Mouse (Mus musculus) myocyte (in vitro differentiated cells): ENCODE results near the gene Surf6. TPM values are rescaled to one million over a fixed set of nuclear protein-coding genes. Genes with fewer than 3 reads are reported as not detected.

Experiments
- H3K27me3 ChIP-seq: one replicate; pipeline ENCODE4 v1.6.1; 2011; ENCODE audit not compliant: control insufficient read depth, insufficient read depth, insufficient read length
- H3K36me3 ChIP-seq: one replicate; pipeline ENCODE4 v1.6.1; 2011; ENCODE audit not compliant: control insufficient read depth, insufficient read depth
- H3K4me2 ChIP-seq: one replicate; pipeline ENCODE4 v1.6.1; 2011; ENCODE audit warnings: low read depth, control low read depth
- H3K4me3 ChIP-seq: one replicate; pipeline ENCODE4 v1.5.1; 2011; ENCODE audit warnings: mild to moderate bottlenecking, control low read depth, moderate library complexity
- H3K79me2 ChIP-seq: one replicate; pipeline ENCODE4 v1.6.1; 2011; ENCODE audit not compliant: control insufficient read depth, insufficient read depth
- H3ac ChIP-seq: one replicate; pipeline ENCODE4 v1.6.1; 2011; ENCODE audit not compliant: control insufficient read depth, insufficient read length
- CEBPB ChIP-seq: IDR thresholded peaks from 2 replicates; pipeline ENCODE4 v1.6.1; 2011; ENCODE audit warnings: mild to moderate bottlenecking, moderate library complexity; ENCODE audit not compliant: poor library complexity, insufficient read depth, severe bottlenecking
- E2F4 ChIP-seq: IDR thresholded peaks from one replicate; pipeline ENCODE4 v1.6.1; 2011; ENCODE audit warnings: mild to moderate bottlenecking, control low read depth, moderate library complexity; ENCODE audit not compliant: insufficient read depth
- MAX ChIP-seq: IDR thresholded peaks from one replicate; pipeline ENCODE4 v1.6.1; 2011; ENCODE audit warnings: low read depth, mild to moderate bottlenecking, control low read depth
- MYOD1 ChIP-seq, 3 experiments: IDR thresholded peaks; one replicate each; pipeline ENCODE4 v1.6.1; 2011; ENCODE audit warnings: control low read depth in 2 of 3, low read depth in 2 of 3, mild to moderate bottlenecking in 2 of 3, moderate library complexity in 1 of 3; ENCODE audit not compliant: insufficient read length in 2 of 3, control insufficient read depth in 1 of 3
- MYOG ChIP-seq, 3 experiments: IDR thresholded peaks; one replicate each; pipeline ENCODE4 v1.6.1; 2011; ENCODE audit warnings: control low read depth in 2 of 3, low read depth in 2 of 3, mild to moderate bottlenecking in 2 of 3; ENCODE audit not compliant: insufficient read length in 2 of 3, control insufficient read depth in 1 of 3, insufficient read depth in 1 of 3
- POLR2A ChIP-seq: IDR thresholded peaks from one replicate; pipeline ENCODE4 v1.6.1; 2011; ENCODE audit warnings: low read depth, mild to moderate bottlenecking, control low read depth, moderate library complexity; ENCODE audit not compliant: insufficient read length
- POLR2AphosphoS2 ChIP-seq: IDR thresholded peaks from one replicate; pipeline ENCODE4 v1.6.1; 2011; ENCODE audit warnings: low read depth, control low read depth; ENCODE audit not compliant: insufficient read length
- REST ChIP-seq: IDR thresholded peaks from one replicate; pipeline ENCODE4 v1.6.1; 2011; ENCODE audit warnings: mild to moderate bottlenecking, control low read depth, moderate library complexity; ENCODE audit not compliant: insufficient read depth, insufficient read length
- SRF ChIP-seq: IDR thresholded peaks from one replicate; pipeline ENCODE4 v1.6.1; 2011; ENCODE audit warnings: low read depth; ENCODE audit not compliant: control insufficient read depth, insufficient read length
- TCF12 ChIP-seq: IDR thresholded peaks from one replicate; pipeline ENCODE4 v1.6.1; 2011; ENCODE audit warnings: mild to moderate bottlenecking, control low read depth; ENCODE audit not compliant: poor library complexity, insufficient read depth, severe bottlenecking
- TCF3 ChIP-seq: IDR thresholded peaks from one replicate; pipeline ENCODE4 v1.6.1; 2011; ENCODE audit warnings: low read depth, control low read depth; ENCODE audit not compliant: insufficient read length
- USF1 ChIP-seq: IDR thresholded peaks from one replicate; pipeline ENCODE4 v1.6.1; 2011; ENCODE audit warnings: low read depth, mild to moderate bottlenecking, control low read depth, moderate library complexity
- polyA plus RNA-seq: library from polyadenylated mRNA; unstranded; fragments of >200 nt; fragmentation: generic; extraction: Trizol; gene quantifications from one replicate; pipeline ENCODE4 v1.2.1, GENCODE M21; 2012; ENCODE audit warnings: missing spikeins

The Surf6 gene
- polyA plus RNA-seq, 1 experiment: 16.7 TPM

DNA sequence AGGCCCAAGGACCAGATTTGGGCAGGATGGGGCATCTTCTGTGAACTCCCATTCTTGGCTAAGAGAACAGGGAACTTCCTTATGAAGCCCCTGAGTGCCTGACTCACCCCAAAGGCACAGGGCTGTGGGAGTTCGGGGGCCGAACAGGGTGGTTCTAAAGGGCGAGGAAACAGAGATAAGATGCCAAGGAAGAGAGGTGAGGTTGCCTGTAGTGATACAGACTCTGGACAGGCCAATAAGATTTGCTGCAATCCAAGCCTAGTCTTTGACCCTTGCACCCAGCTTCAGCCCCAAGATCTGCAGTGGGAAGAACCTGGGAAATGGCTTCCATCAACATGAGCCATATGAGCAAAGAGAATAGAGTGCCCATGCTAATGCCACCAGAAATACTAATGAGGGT lies 40.6 kb upstream of the Surf6 start:
- H3K4me2 ChIP-seq: no peak overlapping the region
- H3K27me3 ChIP-seq: peaks cover 14% of the 10 kb centered on the region
- H3K4me3 ChIP-seq: no peak overlapping the region
- no peak overlapping the region for H3ac ChIP-seq
- H3K79me2 ChIP-seq: no peaks in the 10 kb centered on the region
- TF ChIP-seq POLR2AphosphoS2: no peak
- no peak for TF ChIP-seq POLR2A
- TF ChIP-seq MYOG (IDR thresholded peaks at IDR 0.05; ENCODE audit: control insufficient read depth in 1 of 3, insufficient read depth in 1 of 3, insufficient read length in 2 of 3, low read depth in 2 of 3): no peak
- TF ChIP-seq MAX: no peak
- no peak for TF ChIP-seq CEBPB
- TF ChIP-seq MYOD1 (IDR thresholded peaks at IDR 0.05; ENCODE audit: control insufficient read depth in 1 of 3, insufficient read length in 2 of 3, low read depth in 2 of 3): no peak
- TF ChIP-seq USF1: no peak
- no peak for TF ChIP-seq REST
- no peak for TF ChIP-seq TCF3
- TF ChIP-seq SRF: no peak
- no peak for TF ChIP-seq TCF12
- no peak for TF ChIP-seq E2F4
- H3K36me3 ChIP-seq: no peaks in the 10 kb centered on the region

DNA sequence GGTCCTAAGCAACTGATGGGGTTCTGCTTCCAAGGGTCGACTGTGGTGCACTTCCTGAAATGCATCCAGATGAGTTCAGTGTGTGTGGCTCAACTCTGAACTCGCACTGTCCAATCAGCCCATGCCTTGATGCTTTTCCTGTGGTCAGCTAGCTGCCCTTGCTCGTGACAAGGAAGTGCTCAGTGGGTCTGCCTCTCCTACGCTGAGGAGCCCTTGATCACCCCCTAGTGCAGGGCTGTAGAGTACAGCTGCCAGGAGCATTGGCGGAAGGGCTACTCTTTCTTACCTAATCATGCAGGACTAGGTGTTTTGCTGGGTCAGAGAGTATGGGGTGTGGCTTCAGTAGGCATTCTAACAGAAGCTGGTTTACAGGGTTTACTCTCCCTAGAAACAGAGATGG lies 38.9 kb upstream of the Surf6 start:
- Histone ChIP-seq H3K4me3 (no peak overlapping the region), H3K27me3 (peaks cover 14% of the 10 kb centered on the region), H3ac (no peak overlapping the region), H3K4me2 (no peak overlapping the region), H3K36me3 (no peaks in the 10 kb centered on the region), H3K79me2 (no peaks in the 10 kb centered on the region)
- TF ChIP-seq USF1 (no peak), POLR2A (no peak), REST (no peak), MYOD1 (IDR thresholded peaks at IDR 0.05; ENCODE audit: control insufficient read depth in 1 of 3, insufficient read length in 2 of 3, low read depth in 2 of 3) (no peak), TCF12 (no peak), MAX (no peak), MYOG (IDR thresholded peaks at IDR 0.05; ENCODE audit: control insufficient read depth in 1 of 3, insufficient read depth in 1 of 3, insufficient read length in 2 of 3, low read depth in 2 of 3) (no peak), E2F4 (no peak), TCF3 (no peak), CEBPB (no peak), POLR2AphosphoS2 (no peak), SRF (no peak)

DNA sequence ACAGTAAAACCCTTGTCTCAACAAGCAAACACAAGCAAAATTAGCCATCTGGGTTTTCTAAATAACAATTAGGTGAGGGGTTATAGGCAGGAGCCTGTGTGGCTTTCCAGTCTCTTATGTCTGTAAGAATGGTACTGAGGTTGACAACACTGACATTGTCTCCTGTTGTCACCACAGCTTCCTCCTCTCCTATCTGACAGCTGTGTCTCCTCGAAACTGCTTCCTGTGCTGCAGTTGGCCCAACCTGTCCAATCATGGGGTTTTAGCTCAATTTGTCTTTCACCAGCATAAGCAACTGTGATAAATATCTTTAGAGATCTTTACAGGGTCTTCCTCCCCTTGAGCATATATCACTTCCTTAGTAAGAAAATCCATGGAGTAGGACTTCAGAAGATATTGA lies 33.7 kb upstream of the Surf6 start:
- Histone ChIP-seq H3K4me3 (no peak overlapping the region), H3K27me3 (peaks cover 11% of the 10 kb centered on the region), H3K4me2 (no peak overlapping the region), H3K79me2 (peaks cover 11% of the 10 kb centered on the region), H3ac (no peak overlapping the region), H3K36me3 (no peaks in the 10 kb centered on the region)
- TF ChIP-seq POLR2A (no peak), REST (no peak), E2F4 (no peak), MYOG (IDR thresholded peaks at IDR 0.05; ENCODE audit: control insufficient read depth in 1 of 3, insufficient read depth in 1 of 3, insufficient read length in 2 of 3, low read depth in 2 of 3) (no peak), TCF3 (no peak), MYOD1 (IDR thresholded peaks at IDR 0.05; ENCODE audit: control insufficient read depth in 1 of 3, insufficient read length in 2 of 3, low read depth in 2 of 3) (no peak), SRF (no peak), MAX (no peak), TCF12 (no peak), CEBPB (no peak), POLR2AphosphoS2 (no peak)

DNA sequence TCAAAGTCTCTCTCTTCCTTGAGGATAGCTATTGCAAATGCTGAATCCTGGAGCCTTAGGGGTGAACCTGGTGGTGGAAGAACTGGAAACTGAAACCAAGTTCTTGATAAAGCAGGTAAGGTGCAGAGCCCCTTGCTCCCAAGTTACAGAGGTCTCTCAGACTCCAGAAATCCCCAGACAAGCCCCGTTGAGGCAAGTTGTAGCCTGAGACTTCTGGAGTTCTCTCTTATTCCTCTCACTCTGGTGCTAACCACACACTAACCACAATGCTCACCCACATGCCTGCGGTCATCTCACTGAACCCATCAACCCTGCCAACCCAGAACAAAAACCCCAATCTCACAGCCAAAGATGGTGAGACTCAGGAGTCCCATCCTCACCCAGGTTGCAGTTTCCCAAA lies 32.6 kb upstream of the Surf6 start:
- Histone ChIP-seq H3K36me3 (no peaks in the 10 kb centered on the region), H3K4me2 (peak overlapping the region; percentile 42), H3K4me3 (no peak overlapping the region), H3ac (no peak overlapping the region), H3K79me2 (peaks cover 23% of the 10 kb centered on the region), H3K27me3 (peaks cover 9% of the 10 kb centered on the region)
- TF ChIP-seq POLR2AphosphoS2: no peak
- no peak for TF ChIP-seq USF1
- TF ChIP-seq CEBPB: no peak
- no peak for TF ChIP-seq MYOD1 (IDR thresholded peaks at IDR 0.05; ENCODE audit: control insufficient read depth in 1 of 3, insufficient read length in 2 of 3, low read depth in 2 of 3)
- TF ChIP-seq REST: no peak
- no peak for TF ChIP-seq SRF
- no peak for TF ChIP-seq MYOG (IDR thresholded peaks at IDR 0.05; ENCODE audit: control insufficient read depth in 1 of 3, insufficient read depth in 1 of 3, insufficient read length in 2 of 3, low read depth in 2 of 3)
- no peak for TF ChIP-seq POLR2A
- no peak for TF ChIP-seq MAX
- no peak for TF ChIP-seq TCF12
- TF ChIP-seq TCF3: no peak
- TF ChIP-seq E2F4: no peak

DNA sequence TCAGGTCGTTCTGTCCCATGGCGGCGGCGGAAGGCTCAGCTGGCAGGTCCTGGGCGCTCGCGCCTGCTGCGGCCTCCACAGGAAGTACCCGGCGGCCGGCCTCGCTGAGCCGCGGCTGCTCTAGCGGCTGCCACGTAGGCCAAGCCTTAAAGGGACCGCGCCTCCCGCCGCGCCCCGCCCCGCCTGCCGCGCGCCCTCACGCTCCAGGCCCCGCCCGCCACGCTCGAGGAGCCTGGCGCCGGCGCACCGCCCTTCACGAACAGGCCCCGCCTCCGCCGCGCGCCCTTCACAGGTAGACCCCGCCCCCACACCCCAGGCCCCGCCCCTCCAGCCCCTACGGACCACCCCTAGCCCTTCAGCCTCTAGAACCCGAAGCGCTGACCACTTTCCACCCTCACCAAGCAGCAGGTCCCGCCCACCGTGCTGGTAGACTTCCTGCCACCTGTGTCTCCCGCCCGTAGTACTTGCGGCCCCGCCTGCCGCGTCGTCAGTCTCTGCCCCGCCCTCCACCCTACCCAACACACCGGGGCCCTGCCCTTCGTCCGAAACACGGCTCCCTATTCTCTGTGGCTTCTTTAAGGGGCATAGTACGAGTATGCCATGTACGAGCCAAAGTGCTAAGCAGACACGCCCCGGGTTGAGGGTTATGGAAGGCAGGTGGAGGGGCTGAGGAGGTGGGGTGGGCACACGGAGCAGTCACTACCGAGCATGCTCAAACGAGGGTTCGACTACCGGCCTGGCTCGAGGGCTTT lies 30.8 kb upstream of the Surf6 start, which contains the start of the genes Surf4 and Stkld1:
TSS of gene Surf4 (minus strand) at position 625 of the 752 bp plus-strand sequence.
TSS of gene Stkld1 (plus strand) at position 744 of the 752 bp plus-strand sequence.
- peak within 1 kb of the TSS; percentile 95 for H3ac ChIP-seq
- peak within 1 kb of the TSS; percentile 84 for H3K4me2 ChIP-seq
- peaks cover 7% of the 10 kb centered on the region for H3K36me3 ChIP-seq
- peak; percentile 90 for TF ChIP-seq POLR2AphosphoS2
- no peak for TF ChIP-seq TCF12
- no peak for TF ChIP-seq CEBPB
- TF ChIP-seq POLR2A: peak; percentile 96
- TF ChIP-seq MYOG (IDR thresholded peaks at IDR 0.05; ENCODE audit: control insufficient read depth in 1 of 3, insufficient read depth in 1 of 3, insufficient read length in 2 of 3, low read depth in 2 of 3): peak in 1 of 3 experiments; percentile 57
- peak; percentile 65 for TF ChIP-seq SRF
- TF ChIP-seq MYOD1 (IDR thresholded peaks at IDR 0.05; ENCODE audit: control insufficient read depth in 1 of 3, insufficient read length in 2 of 3, low read depth in 2 of 3): peak in 2 of 3 experiments; percentile 6 to 62
- H3K79me2 ChIP-seq: peaks cover 40% of the 10 kb centered on the region
- H3K4me3 ChIP-seq: peak within 1 kb of the TSS; percentile 77
- no peaks in the 10 kb centered on the region for H3K27me3 ChIP-seq
